Mouse (Mus musculus): ENCODE measurements at regions not wholly inside any gene's neighbourhood (a gene's known extent, or its start where the extent isn't known, plus 50 kb on each side); places are given as distances from the start of the nearest gene placed in this dataset.

- no peak for DNase-seq (ENCODE audit: low spot score in 2 of 2)
Observed at GRCm38 (mm10) chr4:31823574-31824348, 140.1 kb upstream of the Map3k7 start.

- no peak for DNase-seq (ENCODE audit: low spot score in 2 of 2)
Observed at GRCm38 (mm10) chr4:31824518-31825437, 139.1 kb upstream of the Map3k7 start.

- no peak for DNase-seq (ENCODE audit: low spot score in 2 of 2)
Observed at GRCm38 (mm10) chr4:31825438-31825830, 138.5 kb upstream of the Map3k7 start.

GRCm38 (mm10) chr4:31826661-31827060, 137.2 kb upstream of the Map3k7 start:
- no peak for DNase-seq (ENCODE audit: low spot score in 2 of 2)

GRCm38 (mm10) chr4:31827266-31827665, 136.6 kb upstream of the Map3k7 start:
- DNase-seq (ENCODE audit: low spot score in 2 of 2) = no peak

- no peak for DNase-seq (ENCODE audit: low spot score in 2 of 2)
Observed at GRCm38 (mm10) chr4:31830241-31830640, 133.7 kb upstream of the Map3k7 start.

- DNase-seq (ENCODE audit: low spot score in 2 of 2) = no peak
Observed at GRCm38 (mm10) chr4:31831469-31831868, 132.4 kb upstream of the Map3k7 start.

GRCm38 (mm10) chr4:31833828-31834227, 130.1 kb upstream of the Map3k7 start:
- no peak for DNase-seq (ENCODE audit: low spot score in 2 of 2)

- DNase-seq (ENCODE audit: low spot score in 2 of 2) = no peak
Observed at GRCm38 (mm10) chr4:31835051-31835450, 128.8 kb upstream of the Map3k7 start.

GRCm38 (mm10) chr4:31838592-31838991, 125.3 kb upstream of the Map3k7 start:
- no peak for DNase-seq (ENCODE audit: low spot score in 2 of 2)

- DNase-seq (ENCODE audit: low spot score in 2 of 2) = no peak
Observed at GRCm38 (mm10) chr4:31849763-31850162, 114.1 kb upstream of the Map3k7 start.

- DNase-seq (ENCODE audit: low spot score in 2 of 2) = peak in 1 of 2 experiments; percentile 42
Observed at GRCm38 (mm10) chr4:31851006-31851405, 112.9 kb upstream of the Map3k7 start.

GRCm38 (mm10) chr4:31853851-31854250, 110.0 kb upstream of the Map3k7 start:
- DNase-seq (ENCODE audit: low spot score in 2 of 2) = no peak

- no peak for DNase-seq (ENCODE audit: low spot score in 2 of 2)
Observed at GRCm38 (mm10) chr4:31860389-31860788, 103.5 kb upstream of the Map3k7 start.

- DNase-seq (ENCODE audit: low spot score in 2 of 2) = no peak
Observed at GRCm38 (mm10) chr4:31861172-31861571, 102.7 kb upstream of the Map3k7 start.

GRCm38 (mm10) chr4:31872985-31873983, 90.6 kb upstream of the Map3k7 start:
- no peak for DNase-seq (ENCODE audit: low spot score in 2 of 2)

GRCm38 (mm10) chr4:31877389-31877788, 86.5 kb upstream of the Map3k7 start:
- DNase-seq (ENCODE audit: low spot score in 2 of 2) = no peak

GRCm38 (mm10) chr4:31878493-31879191, 85.3 kb upstream of the Map3k7 start:
- DNase-seq (ENCODE audit: low spot score in 2 of 2) = peak in 1 of 2 experiments; percentile 22

- DNase-seq (ENCODE audit: low spot score in 2 of 2) = no peak
Observed at GRCm38 (mm10) chr4:31879192-31879585, 84.7 kb upstream of the Map3k7 start.

- DNase-seq (ENCODE audit: low spot score in 2 of 2) = no peak
Observed at GRCm38 (mm10) chr4:31880213-31880612, 83.7 kb upstream of the Map3k7 start.
